Mouse (Mus musculus) kidney, adult 18-20 months (tissue): ENCODE measurements around the gene Ncoa4.
"Not testable (repeated sequence)": the region's sequence is repeated elsewhere in the genome, so short reads cannot be mapped to it uniquely, and the experiment has no call there.

Source experiments
- DNase-seq: peaks from one replicate; pipeline ENCODE4 v3.0.0; 2021

Gene Ncoa4

GRCm38 (mm10) chr14:32159690-32160246 is at the start of gene Ncoa4:
Ncoa4 (plus strand) TSS chr14:32159865.
- peak; percentile 99 for DNase-seq

DNA sequence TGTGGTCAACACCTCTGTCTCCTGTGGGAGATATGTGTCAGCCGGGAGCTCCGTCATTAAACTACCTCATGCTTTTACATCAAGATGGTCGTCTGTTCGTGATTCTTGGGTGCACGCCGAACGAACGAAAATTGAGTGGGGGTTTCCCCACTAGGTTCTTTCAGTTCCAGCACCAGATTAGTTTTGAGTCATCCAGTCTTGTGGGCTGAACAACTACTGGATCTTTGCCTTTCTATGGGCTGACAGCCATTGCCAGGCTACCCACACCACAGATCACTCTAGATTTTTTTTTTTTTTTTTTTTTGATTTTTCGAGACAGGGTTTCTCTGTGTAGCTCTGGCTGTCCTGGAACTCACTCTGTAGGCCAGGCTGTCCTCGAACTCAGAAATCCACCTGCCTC is 47.5 kb upstream of the Ncoa4 start:
- not testable (repeated sequence) for DNase-seq

- no peak for DNase-seq
These were observed 38.4 kb upstream of the Ncoa4 start for GRCm38 (mm10) chr14:32120940-32121919.

DNA sequence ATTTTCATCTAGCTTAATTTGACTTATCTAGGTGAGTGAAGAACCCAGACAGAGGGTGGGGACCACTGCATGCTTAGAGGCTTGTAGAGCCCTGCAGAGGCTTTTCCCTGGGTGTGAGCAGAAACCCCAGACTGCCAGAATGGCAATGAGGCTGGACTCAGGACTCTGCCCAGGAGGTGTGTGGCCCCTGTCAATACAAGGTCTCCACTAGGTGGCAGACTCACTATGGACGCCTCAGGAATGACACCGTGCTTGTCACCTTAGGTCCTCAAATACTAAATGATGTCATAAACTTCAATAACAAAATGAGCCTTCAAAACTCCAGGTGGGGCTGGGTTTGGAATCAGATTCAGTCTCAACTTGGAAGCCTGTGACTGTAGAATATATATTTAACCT is 37.7 kb upstream of the Ncoa4 start:
- DNase-seq, result peak; percentile 49

DNA sequence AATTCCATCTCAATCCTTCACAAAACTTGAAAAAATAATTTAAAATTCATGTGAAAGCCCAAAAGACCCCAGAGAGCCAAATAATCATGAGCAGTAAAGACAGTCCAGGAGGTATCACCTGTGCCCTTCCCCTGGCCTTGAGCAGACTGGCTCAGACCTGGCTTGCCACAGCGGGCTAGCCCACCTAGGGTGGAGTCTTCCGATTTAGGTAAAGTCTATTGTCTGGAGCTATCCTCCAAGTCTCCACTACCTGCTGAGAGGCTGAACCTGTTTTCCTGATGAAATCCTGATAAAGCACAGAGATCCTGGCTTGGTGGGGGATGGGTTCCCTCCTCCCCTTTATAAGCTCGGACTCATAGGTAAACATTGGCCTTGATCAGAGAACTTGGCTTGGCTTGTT is 35.4 kb upstream of the Ncoa4 start:
- no peak for DNase-seq

- DNase-seq, result not testable (repeated sequence)
These were observed 34.4 kb upstream of the Ncoa4 start for GRCm38 (mm10) chr14:32125256-32125655.

DNA sequence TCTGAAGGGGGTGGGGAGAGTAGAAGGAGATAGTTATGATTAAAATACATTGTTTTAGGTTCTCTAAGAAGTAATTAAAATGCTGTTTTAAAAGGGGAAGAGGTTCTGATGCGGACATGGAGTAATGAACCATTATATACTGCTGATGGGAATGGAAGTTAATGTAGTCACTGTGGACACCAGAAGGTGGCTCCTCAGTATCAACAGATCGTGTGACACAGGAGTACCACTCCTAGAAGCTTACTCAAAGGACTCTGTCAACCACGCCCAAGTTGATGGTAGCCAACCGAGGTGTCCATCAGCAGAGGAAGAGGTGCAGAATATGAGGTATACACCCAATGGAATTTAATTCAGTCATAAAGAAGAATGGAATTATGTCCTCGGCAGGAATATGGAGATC is 31.3 kb upstream of the Ncoa4 start:
- DNase-seq, result no peak

DNA sequence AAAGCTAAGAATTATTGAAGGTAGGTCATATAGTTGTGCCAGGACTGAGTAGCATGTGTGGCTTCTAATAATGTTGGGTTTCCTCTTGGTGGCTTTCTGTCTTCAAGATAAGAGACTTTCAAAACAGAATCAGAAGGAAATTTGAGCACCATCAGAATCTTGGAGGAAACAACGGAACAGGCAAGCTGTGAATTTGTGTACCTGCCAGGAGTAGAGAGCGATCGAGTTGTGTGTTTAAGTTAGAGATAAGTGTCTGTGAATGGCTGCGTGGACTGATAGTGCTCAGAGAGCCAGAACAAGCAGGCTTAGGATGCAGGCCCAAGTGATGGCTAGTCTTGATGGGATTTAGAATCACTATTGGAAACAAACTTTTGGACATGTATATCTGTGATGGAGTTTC is 27.8 kb upstream of the Ncoa4 start:
- no peak for DNase-seq

DNA sequence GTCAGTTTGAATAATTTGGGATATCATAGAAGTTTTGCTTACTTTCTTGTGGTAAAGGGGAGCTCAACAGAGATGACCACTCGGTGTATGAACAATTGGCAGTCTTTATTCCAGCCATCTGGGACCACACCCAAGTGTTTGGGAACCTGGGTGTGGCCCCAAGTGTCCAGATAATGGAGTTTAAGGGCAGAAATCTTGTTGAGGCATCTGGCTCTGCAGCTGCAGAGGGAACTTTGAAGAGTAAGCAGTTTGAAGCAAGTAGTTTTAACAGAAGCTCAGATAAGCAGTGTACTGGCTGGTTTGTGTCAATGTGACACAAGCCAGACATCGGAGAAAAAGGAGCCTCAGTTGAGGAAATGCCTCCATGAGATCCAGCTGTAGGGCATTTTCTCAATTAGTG is 25.4 kb upstream of the Ncoa4 start:
- DNase-seq, result no peak

GRCm38 (mm10) chr14:32136467-32136866 is 23.2 kb upstream of the Ncoa4 start:
- not testable (repeated sequence) for DNase-seq

- DNase-seq, result no peak
These were observed 19.2 kb upstream of the Ncoa4 start for GRCm38 (mm10) chr14:32140359-32140965.

- no peak for DNase-seq
These were observed 17.9 kb upstream of the Ncoa4 start, which contains the start of gene Msmb for GRCm38 (mm10) chr14:32141723-32142122. Msmb (plus strand) TSS chr14:32142023.

- no peak for DNase-seq
These were observed 14.9 kb upstream of the Ncoa4 start for GRCm38 (mm10) chr14:32144734-32145133.

DNA sequence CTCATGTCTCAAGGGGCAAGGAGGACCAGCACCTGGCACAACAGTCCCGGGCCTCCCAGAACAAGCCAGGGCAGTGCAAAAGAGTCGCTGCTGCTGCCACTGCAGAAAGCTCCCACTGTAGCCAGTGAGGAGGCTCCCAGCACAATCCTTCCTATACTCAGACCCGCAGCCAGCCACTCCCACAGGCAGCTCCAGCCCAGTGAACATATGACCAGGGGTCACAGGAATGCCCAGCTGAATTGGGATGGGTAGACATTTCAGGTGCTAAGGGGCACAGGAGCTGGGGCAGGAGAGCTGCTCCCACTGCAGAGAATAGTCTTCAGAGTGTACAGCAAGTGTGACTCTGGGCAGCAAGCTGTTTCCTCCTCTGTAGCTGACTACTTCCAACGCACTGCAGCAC is 14.3 kb upstream of the Ncoa4 start:
- DNase-seq, result no peak

DNA sequence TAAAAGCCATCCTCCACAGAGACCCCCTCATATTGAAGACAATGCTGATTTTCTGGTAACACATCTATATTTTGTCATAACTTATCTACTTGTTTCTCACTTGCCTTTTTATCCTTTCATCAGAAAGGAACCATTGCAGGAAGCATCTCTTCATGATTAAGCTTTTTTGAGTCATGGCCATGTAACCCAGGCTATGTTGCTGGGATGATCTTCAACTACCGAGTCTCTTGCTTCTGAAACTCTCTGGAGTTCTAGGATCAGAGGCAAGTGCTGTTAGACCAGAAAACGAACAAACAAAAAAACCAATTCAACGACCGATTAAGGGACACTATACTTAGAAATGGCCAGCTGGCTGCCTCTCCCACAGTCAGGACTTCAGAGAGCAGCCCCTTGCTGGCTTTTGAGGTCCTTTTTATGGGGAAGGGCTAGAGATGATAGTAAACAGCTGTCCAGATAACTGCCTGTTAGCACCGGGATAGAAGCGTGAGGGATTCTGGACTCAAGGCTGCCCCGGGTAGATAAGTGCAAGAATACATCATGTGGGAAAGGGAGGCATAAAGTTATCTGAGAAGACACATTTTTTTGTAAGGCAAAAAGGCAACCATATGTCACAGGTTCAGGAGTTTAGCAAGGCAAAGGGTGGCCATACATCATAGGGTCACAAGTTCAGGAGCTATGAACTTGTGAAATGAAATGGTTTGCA is 13.7 kb upstream of the Ncoa4 start:
- no peak for DNase-seq

- no peak for DNase-seq
These were observed 13.1 kb upstream of the Ncoa4 start for GRCm38 (mm10) chr14:32146578-32146977.

GRCm38 (mm10) chr14:32150872-32151271 is 8.8 kb upstream of the Ncoa4 start:
- no peak for DNase-seq

DNA sequence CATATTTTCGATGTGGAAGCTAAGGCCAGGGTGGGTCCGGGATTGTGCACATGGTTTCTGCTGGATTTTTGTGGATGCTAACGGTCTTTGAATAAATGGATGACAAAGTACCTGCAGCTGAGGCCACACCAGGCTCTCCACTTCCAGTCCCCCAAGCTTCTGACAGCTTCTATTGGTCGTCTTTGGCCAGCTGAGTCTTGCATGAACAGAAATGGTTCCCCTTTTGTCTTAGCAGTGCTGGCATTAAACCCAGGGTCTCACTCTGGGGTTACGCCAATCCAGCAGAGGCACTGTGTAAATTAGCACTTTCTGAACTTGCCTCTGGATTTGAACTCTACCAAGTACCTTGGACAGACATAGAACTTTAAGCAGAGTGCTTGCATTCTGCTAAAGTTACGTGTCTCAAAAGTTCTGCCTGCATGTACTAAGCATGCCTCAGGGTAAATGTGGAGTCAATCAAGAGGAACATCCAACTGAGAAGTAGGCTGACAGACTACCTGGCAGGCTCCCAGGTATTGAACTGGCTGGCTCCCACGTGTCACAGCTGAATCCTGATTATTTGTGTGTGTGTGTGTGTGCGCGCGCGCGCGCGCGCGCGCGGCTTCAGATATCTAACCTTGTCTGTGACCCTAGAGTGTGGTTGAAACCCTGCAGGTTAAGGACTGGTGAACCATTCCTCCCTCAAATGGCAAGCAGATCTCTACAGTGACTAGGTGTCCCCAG is 7.3 kb upstream of the Ncoa4 start:
- no peak for DNase-seq

- DNase-seq, result no peak
These were observed 6.5 kb upstream of the Ncoa4 start for GRCm38 (mm10) chr14:32153156-32153555.

DNA sequence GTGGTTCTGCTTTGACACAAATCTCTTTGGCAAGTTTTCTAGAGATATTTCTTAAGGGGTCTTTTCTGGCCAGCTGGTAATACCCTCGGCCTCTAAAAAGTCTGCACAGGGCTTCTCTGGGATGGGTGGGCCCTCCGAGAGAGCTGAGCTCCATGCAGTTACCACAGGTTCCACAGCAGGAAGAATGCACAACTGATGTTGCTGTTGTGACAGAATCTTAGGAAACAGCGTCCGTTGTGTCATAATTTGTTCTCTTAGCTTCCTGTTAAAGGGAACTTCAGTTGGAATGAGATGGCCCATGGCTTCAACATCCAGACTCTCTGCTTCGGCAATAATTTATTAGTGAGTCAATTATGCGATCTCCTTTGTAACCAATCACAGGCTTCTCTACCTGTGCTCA is 4.9 kb upstream of the Ncoa4 start:
- no peak for DNase-seq

DNA sequence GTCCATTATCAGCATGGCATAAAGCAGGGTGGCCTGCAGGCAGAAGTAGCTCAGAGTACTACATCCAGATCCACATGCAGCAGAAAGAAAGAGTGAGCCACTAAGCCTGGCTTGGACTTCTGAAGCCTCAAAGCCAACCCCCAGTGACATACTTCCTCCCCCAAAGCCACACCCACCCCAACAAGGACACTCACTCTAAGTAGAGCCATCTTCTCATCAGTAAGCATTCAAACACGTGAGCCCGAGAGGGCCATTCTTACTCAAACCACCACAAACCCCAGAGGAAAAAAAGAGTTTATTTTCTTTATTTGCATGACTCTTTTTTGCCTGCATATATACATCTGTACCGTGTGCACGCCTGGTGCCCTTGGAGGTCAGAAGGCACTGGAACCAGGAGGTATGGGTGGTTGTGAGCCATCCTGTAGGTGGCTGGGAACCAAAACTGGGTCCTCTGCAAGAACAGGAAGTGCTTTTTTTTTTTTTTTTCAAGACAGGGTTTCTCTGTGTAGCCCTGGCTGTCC is 455 bp upstream of the Ncoa4 start:
- no peak for DNase-seq

DNA sequence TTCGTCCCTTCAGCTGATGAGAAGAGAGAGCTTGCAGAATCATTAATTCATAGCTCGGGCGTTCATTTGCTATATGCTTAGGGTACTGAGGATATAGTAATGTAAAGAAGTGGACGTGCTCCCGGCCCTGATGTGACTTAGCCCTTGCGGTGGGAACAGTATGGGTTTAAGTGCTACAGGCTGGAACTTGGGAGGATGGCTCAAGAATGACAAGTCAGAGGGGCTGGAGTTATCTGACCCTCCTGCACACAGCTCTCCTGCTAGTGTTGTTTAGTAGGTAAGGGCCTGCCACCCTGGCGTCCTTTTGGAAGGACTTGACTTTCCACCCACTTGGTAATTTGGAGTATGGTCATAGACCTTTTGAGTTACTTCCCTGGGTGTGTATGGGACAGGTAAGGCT is 898 bp downstream of the Ncoa4 start:
- peak; percentile 25 for DNase-seq
